Mouse (Mus musculus) layer of hippocampus, postnatal 25 days (tissue): ENCODE results near the gene Cnnm2. TPM values are rescaled to one million over a fixed set of nuclear protein-coding genes. Genes with fewer than 3 reads are reported as not detected.

Experiments
- DNase-seq, 2 experiments: peaks; one replicate each; pipeline ENCODE4 v3.0.0; 2022; ENCODE audit warnings: mixed read lengths in 2 of 2, low spot score in 1 of 2; ENCODE audit errors: extremely low spot score in 1 of 2
- total RNA-seq, 2 experiments: library from RNA; stranded (reverse); gene quantifications; 2 replicates each; pipeline ENCODE4 v1.2.3; 2021

The Cnnm2 gene
- total RNA-seq, 2 experiments from 2014 or later: 36.5 TPM

- DNase-seq: no peak
Observed at GRCm38 (mm10) chr19:46791921-46792320, 30.5 kb downstream of the Cnnm2 start.

DNA sequence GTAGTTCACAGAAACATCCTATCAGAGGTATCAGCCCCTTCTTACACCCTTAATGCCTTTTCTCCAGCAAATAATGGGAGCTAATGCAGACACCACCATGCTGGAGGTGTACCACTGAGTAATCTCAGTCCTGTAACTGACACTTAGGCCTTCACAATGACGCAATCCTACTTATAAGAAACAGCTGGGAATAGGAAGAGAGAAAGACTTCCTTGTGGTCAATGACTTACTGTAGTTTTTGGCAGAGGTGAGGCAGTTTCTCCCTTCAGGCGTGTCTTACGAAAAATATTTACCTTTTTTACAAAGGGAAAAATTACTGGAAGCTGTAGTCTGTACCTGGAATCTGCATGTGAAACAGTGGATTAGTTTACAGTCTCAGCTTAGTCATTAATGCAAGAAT, 31.1 kb downstream of the Cnnm2 start:
- no peak for DNase-seq

DNA sequence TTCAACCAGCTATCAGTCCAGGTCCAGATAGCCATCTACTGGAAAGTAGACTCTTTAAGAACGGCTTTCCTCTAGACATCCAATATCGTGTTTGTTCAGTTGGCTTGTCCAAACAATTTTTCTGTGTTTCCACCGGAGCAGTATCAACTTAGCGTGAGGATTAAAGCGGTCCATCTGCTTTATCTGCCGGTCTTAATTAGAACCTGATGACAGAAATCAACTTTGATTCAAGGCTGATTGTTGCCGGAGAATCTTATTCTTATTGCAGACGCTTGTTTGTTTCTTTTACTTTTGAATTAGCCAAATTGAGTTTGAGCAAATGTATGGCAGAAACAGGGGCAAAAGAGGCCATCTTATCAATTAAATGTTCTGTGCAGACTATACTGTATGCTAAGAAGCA, 32.8 kb downstream of the Cnnm2 start:
- DNase-seq: no peak

DNA sequence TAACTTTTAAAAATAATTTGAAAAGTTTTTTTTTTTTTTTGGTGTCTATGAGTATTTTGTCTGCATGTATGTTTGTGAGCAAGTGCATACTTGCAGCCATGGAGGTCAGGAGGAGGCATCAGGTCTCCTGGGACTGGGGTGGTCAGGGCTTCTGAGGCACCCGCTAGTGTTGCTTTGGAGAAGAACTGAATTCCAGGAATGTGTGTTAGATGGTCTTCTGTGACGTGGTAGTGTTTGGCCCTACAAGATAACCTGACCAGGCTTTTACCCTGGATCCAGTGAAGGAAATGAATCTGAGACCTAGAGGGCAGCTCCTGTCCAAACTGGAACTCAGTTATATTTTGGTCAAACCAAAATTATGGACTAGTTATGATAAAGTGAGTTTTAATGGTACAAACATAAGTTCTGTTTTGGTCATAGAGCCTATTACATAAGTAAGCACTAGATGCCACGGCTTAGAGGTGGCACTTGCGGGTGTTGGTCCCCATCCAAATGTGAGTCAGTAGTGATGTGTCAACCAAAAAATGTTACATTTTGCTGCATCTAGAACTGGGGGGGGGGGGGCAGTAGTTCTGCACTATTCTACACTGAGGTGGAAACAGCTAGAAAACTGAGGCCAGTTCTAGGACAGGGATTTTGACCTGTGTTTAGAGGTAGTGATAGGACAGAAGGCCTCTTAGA, 38.6 kb downstream of the Cnnm2 start:
- DNase-seq: no peak

DNA sequence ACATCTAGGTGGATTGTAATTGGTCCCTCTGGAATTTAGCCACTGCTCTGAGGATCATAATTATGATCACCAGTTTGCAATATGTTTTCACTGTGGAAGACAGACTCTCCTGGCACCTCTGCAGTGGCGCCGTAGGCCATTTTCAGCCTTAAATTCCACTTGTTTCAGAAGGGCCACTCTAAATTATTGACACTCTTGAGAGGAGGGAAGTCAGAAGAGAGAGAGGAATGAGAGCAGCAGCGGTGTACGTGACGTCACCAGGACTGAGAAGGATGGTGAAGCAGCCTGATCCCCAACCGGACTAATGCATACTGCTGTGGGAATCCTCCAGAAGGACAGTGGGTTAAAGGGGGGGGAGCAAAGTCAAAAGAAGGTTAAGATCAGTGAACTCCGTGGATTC, 40.1 kb downstream of the Cnnm2 start:
- no peak for DNase-seq

- DNase-seq: no peak
Observed at GRCm38 (mm10) chr19:46802306-46802705, 40.9 kb downstream of the Cnnm2 start.

GRCm38 (mm10) chr19:46803732-46804131, 42.3 kb downstream of the Cnnm2 start:
- DNase-seq: no peak

- no peak for DNase-seq
Observed at GRCm38 (mm10) chr19:46804751-46805150, 43.4 kb downstream of the Cnnm2 start.

DNA sequence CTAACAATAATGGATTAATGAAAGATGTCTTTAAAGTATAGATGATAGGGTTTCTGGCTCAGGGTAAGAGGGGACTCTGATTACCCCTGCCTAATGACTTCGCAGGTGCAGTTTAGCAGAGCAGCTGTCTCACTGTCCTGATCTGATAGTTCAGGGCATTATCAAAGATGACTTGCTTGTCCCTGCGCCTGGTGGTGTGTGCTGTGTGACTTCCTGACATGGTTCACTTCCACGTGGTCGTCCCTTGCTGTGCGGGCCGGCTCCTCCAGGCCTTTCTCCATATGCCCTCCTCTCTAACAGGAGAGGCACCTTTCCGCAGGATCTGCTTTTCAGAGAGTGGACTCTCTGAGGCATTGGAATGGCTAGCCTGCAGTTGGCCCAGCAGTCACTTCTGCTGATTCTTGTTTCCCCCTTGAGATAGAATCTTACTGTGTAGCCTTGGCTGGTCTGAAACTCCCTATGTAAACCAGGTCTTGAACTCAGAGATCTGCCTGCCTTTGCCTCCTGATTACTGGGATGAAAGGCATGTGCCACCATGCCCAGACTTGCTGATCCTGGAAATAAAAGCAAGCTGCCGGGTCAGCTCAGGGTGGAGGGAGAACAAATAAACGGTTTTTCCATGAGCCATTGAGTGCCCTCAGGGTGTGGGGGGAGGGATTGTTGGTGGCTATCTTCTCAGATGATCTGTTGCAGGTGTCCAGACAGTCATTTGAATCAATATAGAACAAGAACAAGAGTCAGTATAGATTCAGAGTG, 44.7 kb downstream of the Cnnm2 start:
- DNase-seq: no peak

DNA sequence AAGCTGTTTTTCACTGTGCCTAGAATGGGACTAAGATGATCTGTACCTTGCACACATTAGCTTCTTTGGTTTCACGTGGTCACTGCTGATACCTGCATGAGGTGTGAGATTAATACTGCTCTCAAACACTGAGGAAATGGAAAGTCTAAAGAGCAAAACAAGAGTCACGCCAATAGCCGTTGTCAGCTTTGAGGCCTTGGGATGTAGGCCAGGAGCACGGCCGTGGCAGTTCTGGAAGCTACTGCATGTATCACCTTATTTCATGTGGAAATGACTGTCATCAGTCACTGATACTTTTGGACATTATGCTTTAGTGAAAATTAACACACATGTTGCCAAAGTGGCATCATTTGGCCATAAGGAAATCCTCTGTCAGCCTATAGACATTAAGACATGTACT, 46.9 kb downstream of the Cnnm2 start:
- no peak for DNase-seq

DNA sequence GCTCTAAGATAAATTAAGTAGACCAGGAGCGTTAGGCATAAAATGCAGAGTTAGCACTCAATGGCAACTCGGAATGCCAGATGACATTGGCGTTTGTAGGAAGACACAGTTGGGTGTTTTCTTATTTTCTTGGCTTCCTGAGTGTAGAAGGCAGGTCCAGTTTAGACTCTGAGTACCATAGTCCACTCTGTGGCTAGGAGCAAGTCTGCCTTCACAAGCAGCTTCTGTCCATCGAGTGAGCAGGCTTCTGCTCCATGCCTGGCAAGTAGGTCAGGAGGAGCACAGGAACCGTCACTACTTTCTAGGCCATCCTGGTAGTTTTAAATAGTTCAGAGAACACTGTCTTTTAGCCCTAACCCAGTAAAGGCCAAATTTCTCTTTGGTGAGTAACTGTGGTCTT, 47.6 kb downstream of the Cnnm2 start:
- DNase-seq: no peak

- no peak for DNase-seq
Observed at GRCm38 (mm10) chr19:46819276-46819675, 57.9 kb downstream of the Cnnm2 start.

- DNase-seq: no peak
Observed at GRCm38 (mm10) chr19:46822491-46822890, 61.1 kb downstream of the Cnnm2 start.

DNA sequence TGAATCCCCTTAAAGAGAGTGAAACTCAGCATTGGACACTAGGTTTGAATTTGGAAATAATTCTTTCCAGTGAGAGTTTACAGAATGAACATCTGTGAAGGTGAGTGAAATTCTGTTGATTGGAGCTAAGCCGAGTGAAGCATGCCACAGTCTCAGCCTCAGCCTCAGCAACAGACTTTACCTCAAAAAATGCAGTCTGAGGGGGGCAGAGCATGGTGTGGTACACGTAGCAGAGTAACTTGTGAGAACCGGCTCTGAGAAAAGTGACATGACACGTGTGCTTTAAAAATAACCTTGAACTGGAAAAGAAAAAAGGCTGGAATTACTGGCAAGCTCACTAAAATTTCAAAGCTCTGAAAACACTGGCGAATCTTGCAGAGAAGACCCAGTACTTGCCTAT, 62.4 kb downstream of the Cnnm2 start:
- no peak for DNase-seq

DNA sequence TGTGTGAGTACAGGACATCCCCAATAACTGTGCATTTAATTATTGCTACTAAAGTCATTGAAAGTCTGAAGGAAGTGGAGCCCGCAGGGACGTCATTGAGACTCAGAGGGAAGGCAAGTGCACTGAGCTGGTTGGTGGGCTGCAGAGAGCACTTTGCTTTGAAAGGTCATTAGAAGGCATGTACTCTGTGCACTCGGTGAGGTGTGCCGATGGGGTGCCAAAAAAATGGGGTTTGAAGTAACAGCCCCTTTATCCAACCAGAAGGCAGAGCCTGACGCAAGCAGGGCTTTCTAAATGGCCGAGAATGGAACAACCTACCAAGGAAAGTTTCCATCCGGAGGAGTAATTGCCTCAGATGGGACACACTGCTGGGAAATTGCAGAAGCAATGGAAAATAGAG, 63.5 kb downstream of the Cnnm2 start:
- DNase-seq: no peak

DNA sequence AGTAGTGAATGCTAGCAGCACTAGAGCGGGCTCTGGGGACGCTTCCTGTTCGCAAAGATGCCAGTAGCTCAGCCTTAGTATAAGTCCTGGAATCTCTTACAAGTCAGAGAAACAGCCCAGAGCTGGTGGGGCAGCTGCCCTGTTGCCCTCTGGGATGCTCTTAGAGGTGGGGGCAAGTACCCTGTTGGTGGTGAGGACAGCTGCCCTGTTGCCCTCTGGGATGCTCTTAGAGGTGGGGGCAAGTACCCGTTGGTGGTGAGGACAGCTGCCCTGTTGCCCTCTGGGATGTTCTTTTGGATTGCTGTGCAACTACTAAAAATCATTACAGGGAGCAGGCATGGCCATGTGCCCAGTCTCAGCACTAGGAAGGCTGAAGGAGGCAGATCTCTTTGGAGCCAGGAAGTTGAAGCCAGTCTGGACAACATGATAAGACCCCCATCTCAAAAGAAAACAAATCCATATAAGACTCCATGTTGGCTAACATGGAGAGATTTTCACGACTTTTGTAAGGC, 66.3 kb downstream of the Cnnm2 start:
- DNase-seq: no peak

- no peak for DNase-seq
Observed at GRCm38 (mm10) chr19:46828961-46829360, 67.6 kb downstream of the Cnnm2 start.

GRCm38 (mm10) chr19:46831381-46831780, 70.0 kb downstream of the Cnnm2 start:
- DNase-seq: no peak

GRCm38 (mm10) chr19:46834301-46834700, 72.9 kb downstream of the Cnnm2 start:
- no peak for DNase-seq

GRCm38 (mm10) chr19:46835339-46835738, 73.9 kb downstream of the Cnnm2 start:
- no peak for DNase-seq

- DNase-seq: no peak
Observed at GRCm38 (mm10) chr19:46836085-46836484, 74.7 kb downstream of the Cnnm2 start.
